Mouse (Mus musculus) kidney, postnatal 0 days (tissue): ENCODE results near the gene Zbtb7b. TPM values are rescaled to one million over a fixed set of nuclear protein-coding genes. Genes with fewer than 3 reads are reported as not detected.

ENCODE experiments used
- ATAC-seq: fragments of 200-750 bp; cut with Nextera tagmentation; replicated peaks from 2 replicates; pipeline ENCODE4 v1.8.0; 2017; ENCODE audit warnings: low read depth, moderate number of reproducible peaks, moderate TSS enrichment, moderate library complexity; ENCODE audit not compliant: low FRiP score
- DNase-seq: peaks from one replicate; pipeline ENCODE4 v3.0.0-alpha.2; 2016; ENCODE audit warnings: low spot score
- H3K27ac ChIP-seq: fragments of 300-500 bp; sonication (generic); 2 replicates; pipeline ENCODE4 v1.5.1; 2014; ENCODE audit warnings: mild to moderate bottlenecking
- H3K27me3 ChIP-seq: fragments of 300-500 bp; sonication (generic); 2 replicates; pipeline ENCODE4 v1.6.1; 2014; ENCODE audit warnings: low read length, mixed read lengths; ENCODE audit not compliant: insufficient read depth
- H3K36me3 ChIP-seq: fragments of 300-500 bp; sonication (generic); 2 replicates; pipeline ENCODE4 v1.6.1; 2014; ENCODE audit warnings: low read length, mixed read lengths; ENCODE audit not compliant: insufficient read depth
- H3K4me1 ChIP-seq: fragments of 300-500 bp; sonication (generic); replicated peaks from 2 replicates; pipeline ENCODE4 v1.6.1; 2014; ENCODE audit warnings: antibody characterized with exemption, low read length, mixed read lengths; ENCODE audit not compliant: insufficient read depth
- H3K4me2 ChIP-seq: fragments of 300-500 bp; sonication (generic); 2 replicates; pipeline ENCODE4 v1.6.1; 2014; ENCODE audit warnings: mild to moderate bottlenecking, low read length, moderate library complexity, mixed read lengths
- H3K4me3 ChIP-seq: fragments of 300-500 bp; sonication (generic); replicated peaks from 2 replicates; pipeline ENCODE4 v1.5.1; 2014; ENCODE audit warnings: low read depth, low read length
- H3K9ac ChIP-seq: fragments of 300-500 bp; sonication (generic); 2 replicates; pipeline ENCODE4 v1.6.1; 2014; ENCODE audit warnings: low read depth, low read length
- H3K9me3 ChIP-seq: fragments of 300-500 bp; sonication (generic); replicated peaks from 2 replicates; pipeline ENCODE4 v1.6.1; 2016; ENCODE audit warnings: low read length, inconsistent platforms, mixed read lengths
- CTCF ChIP-seq: IDR thresholded peaks from 2 replicates; pipeline ENCODE4 v1.5.1; 2016; ENCODE audit warnings: antibody characterized with exemption, low read depth, mild to moderate bottlenecking, moderate library complexity
- WGBS: fragments of 180-500 bp; shearing (Covaris S2); extraction: QIAGEN DNeasy Blood & Tissue Kit; methylation state at CpG from one replicate; pipeline ENCODE4 v1.1.7; 2014; 5-methylcytosine and 5-hydroxymethylcytosine counted together
- polyA plus RNA-seq: library from polyadenylated mRNA; unstranded; fragments of >200 nt; fragmentation: Nextera tagmentation; extraction: Ambion mirVana; gene quantifications from 2 replicates; pipeline ENCODE4 v1.2.1, GENCODE M21; 2015

Zbtb7b gene
- polyA plus RNA-seq, 1 experiment from 2014 or later, result 4.3 TPM

DNA sequence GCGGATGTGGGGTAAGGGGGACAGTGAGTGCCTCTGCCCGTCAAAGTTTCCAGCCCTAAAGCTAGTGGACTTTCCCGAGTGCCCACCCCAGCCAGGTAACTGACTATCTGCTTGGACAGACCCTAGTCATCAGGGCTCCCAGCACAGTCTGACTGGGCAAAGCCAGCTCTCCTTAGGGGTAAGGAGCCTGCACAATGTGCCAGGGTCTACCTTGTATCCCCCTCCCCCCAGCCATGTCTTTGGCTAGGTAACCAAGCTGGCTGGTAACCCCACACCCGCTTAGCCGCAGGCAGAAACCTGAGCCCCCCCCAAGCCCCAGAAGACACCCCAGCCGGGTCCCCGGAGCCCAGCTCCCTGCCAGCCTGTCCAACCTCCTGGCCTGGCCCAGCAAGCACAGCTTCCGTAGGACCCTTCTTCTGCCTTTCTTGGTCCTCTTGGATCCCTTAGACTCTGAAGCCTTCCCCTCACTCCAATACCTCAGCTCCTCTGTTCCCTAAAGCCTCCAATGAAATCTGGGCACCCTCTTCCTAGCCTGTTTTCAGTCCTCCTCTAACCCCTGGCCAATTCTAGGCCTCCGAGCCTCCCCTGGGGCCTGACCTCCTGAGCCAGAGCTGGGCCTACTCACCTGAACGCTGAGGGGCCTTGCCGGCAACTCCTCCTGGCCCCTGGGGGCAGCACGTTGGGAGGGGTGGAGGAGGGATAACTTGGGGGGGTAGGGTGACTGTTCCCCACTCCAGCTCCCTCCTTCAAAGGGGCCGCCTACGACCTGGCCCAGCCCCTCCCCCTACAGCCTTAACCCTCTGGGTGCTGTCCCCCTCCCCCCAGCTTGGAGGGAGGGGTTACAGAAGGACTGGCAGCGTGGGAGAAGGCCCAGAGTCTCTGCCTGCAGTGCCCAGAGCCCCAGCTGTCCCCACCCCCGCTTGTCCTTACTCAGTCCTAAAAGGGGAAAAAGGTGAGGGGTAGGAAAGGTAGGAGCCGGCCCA lies 7.8 kb downstream of the Zbtb7b start:
- H3K4me1 ChIP-seq, result peaks cover 23% of the 10 kb centered on the region; the same call in 1 of the 2 replicates
- peak overlapping the region; percentile 13 for H3K4me2 ChIP-seq
- WGBS, result 51% methylated on average over 17 of the region's 17 CpGs
- no peak overlapping the region for H3K4me3 ChIP-seq
- peak overlapping the region; percentile 14; the same call in 1 of the 2 replicates for H3K9ac ChIP-seq
- no peaks in the 10 kb centered on the region for H3K9me3 ChIP-seq
- H3K27me3 ChIP-seq, result no peaks in the 10 kb centered on the region
- H3K27ac ChIP-seq, result no peak overlapping the region
- TF ChIP-seq CTCF, result no peak
- DNase-seq, result no peak
- ATAC-seq, result no peak
- H3K36me3 ChIP-seq, result no peaks in the 10 kb centered on the region

DNA sequence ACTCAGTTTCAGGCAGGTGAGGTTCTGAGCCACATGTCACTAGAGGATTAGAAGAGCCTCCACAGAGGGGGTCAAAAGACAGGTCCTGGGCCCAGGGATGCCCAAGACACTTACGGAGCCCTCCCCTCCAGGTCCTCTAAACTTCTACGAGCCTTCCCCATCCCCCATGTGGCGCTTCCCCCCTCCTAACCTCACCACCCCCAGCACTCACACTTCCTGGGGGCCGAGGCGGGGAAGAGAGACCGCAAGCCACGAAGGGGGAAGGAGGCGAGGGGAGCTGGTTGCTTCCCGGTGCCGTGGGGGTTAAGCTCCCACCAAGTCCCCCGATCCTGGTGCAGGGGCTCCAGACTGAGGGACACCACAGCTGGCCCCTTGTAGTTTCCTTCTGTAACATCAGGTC lies 9.1 kb downstream of the Zbtb7b start:
- Histone ChIP-seq H3K4me3 (no peak overlapping the region), H3K9me3 (no peaks in the 10 kb centered on the region), H3K36me3 (0 out of 2 replicates have a peak, but pooled peaks cover 5% of the 10 kb centered on the region), H3K27ac (0 out of 2 replicates have a peak overlapping the region, but pooled peaks have one; percentile 22), H3K27me3 (no peaks in the 10 kb centered on the region), H3K4me1 (0 out of 2 replicates have a peak, but pooled peaks cover 11% of the 10 kb centered on the region), H3K9ac (no peak overlapping the region), H3K4me2 (no peak overlapping the region)
- DNase-seq, result no peak
- 53% methylated on average over 11 of the region's 11 CpGs for WGBS
- no peak for ATAC-seq
- no peak for TF ChIP-seq CTCF

DNA sequence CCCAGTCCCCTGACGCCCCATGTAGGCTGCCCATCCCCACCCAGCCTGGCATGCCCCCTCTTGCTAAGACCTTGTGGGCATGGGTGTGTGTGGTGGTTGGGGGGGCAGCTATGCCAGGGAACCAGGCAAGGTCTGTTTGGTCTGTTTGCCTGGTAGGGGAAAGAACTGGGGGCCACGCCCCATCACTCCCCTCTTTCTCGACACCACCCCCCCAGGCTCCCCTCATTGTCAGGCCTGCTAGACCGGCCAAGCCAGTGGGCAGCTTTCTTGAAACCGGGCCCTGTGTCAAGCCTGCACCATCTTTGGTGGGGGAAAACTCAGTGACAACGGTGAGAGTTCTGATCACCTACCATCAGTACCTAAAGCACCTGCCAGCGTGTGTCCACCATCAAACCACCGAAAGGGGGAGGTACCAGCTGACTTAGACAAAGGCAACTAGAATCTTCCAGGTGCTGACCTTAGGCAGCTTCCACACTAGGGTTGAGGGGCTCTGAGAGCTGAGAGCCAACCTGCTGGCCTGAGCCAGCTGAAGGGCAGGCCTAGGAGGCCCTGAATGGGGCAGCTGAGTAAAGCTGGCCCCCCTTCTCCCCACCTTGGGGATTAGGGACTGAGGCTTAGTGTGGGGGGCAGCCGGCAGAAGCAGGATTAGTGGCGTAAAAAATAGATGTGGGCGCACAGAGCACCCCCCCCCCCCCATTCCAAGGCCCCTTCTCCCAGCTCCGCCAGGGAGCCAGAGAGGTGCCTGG lies 10.1 kb downstream of the Zbtb7b start:
- TF ChIP-seq CTCF, result no peak
- Histone ChIP-seq H3K4me2 (no peak overlapping the region), H3K27me3 (no peaks in the 10 kb centered on the region), H3K4me1 (0 out of 2 replicates have a peak, but pooled peaks cover 8% of the 10 kb centered on the region), H3K9ac (no peak overlapping the region), H3K9me3 (no peaks in the 10 kb centered on the region), H3K36me3 (0 out of 2 replicates have a peak, but pooled peaks cover 12% of the 10 kb centered on the region), H3K4me3 (no peak overlapping the region), H3K27ac (0 out of 2 replicates have a peak overlapping the region, but pooled peaks have one; percentile 22)
- ATAC-seq (no peak), DNase-seq (no peak)
- WGBS, result 80% methylated on average over 12 of the region's 12 CpGs

DNA sequence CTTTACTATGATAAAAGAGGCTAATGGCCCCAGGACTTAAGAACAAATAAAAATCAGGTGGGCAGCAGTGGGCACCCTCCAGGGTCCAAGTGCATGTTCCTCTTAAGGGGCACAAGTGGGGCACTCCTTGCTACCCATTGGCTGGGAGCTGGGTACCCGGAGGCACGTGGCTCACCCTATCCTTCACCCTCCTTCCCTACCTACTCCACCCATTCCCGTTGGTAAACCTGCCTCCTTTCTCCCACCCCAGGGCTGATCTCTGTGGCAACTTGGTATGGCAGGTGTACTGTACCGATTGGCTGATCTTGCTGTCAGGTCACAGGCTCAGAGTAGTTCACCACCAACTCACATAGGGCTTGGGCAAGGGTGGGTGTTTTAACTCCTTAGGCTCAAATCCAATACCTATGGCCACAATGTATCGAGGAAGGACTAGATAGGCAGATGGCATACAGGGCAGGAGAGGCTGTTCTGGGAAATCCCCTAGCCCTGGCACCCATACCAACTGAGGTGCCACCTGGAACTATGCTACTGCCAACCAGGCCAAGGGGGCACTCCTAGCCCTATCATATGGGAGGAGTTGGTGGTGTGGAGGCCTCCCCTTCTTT lies 10.8 kb downstream of the Zbtb7b start:
- H3K9ac ChIP-seq, result no peak overlapping the region
- H3K4me1 ChIP-seq, result 0 out of 2 replicates have a peak, but pooled peaks cover 8% of the 10 kb centered on the region
- 0 out of 2 replicates have a peak, but pooled peaks cover 12% of the 10 kb centered on the region for H3K36me3 ChIP-seq
- no peak overlapping the region for H3K4me2 ChIP-seq
- no peak for ATAC-seq
- WGBS, result 89% methylated on average over 5 of the region's 5 CpGs
- no peaks in the 10 kb centered on the region for H3K27me3 ChIP-seq
- no peak for DNase-seq
- no peaks in the 10 kb centered on the region for H3K9me3 ChIP-seq
- H3K27ac ChIP-seq, result no peak overlapping the region
- no peak for TF ChIP-seq CTCF
- H3K4me3 ChIP-seq, result no peak overlapping the region

DNA sequence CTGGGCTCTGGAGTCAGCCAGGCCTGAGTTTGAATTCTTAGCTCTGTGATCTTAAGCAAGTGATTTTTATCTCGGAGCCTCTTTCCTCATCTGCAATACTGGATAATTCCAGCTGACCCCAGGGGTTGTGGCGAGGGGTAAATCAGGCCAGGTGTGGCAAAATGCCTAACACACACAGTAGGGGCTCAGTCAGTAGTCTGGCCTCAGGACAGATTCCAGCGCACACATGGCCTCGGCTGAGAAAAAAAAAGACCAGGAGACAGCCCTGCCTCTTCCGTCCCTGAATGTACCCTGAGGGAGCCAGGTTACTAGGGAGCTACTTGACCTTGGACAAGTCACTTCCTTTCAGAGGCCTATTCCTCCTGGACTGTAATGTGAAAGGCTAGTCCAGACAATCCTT lies 11.6 kb downstream of the Zbtb7b start:
- DNase-seq (no peak), ATAC-seq (no peak)
- Histone ChIP-seq H3K9ac (no peak overlapping the region), H3K36me3 (0 out of 2 replicates have a peak, but pooled peaks cover 12% of the 10 kb centered on the region), H3K27me3 (no peaks in the 10 kb centered on the region), H3K4me3 (no peak overlapping the region), H3K4me1 (peaks cover 11% of the 10 kb centered on the region; the same call in 1 of the 2 replicates), H3K9me3 (no peaks in the 10 kb centered on the region), H3K4me2 (no peak overlapping the region), H3K27ac (no peak overlapping the region)
- TF ChIP-seq CTCF, result no peak
- WGBS, result 87% methylated on average over 5 of the region's 5 CpGs
